Mouse (Mus musculus) liver, embryonic 15.5 days (tissue): ENCODE results near the gene Klrb1b. TPM values are rescaled to one million over a fixed set of nuclear protein-coding genes. Genes with fewer than 3 reads are reported as not detected.
A peak's percentile ranks its signal among the peaks of the same experiment; 100 is the strongest.
"Not testable (repeated sequence)": the region's sequence is repeated elsewhere in the genome, so short reads cannot be mapped to it uniquely, and the experiment has no call there.

Experiments used
- ATAC-seq: fragments of 200-750 bp; cut with Nextera tagmentation; 2 replicates; pipeline ENCODE4 v1.8.0; 2017; ENCODE audit warnings: moderate number of reproducible peaks, mild to moderate bottlenecking, moderate library complexity; ENCODE audit not compliant: insufficient read depth
- H3K27ac ChIP-seq: fragments of 300-500 bp; sonication (generic); replicated peaks from 2 replicates; pipeline ENCODE4 v1.5.1; 2015; ENCODE audit warnings: mild to moderate bottlenecking, inconsistent platforms
- H3K27me3 ChIP-seq: fragments of 300-500 bp; sonication (generic); 2 replicates; pipeline ENCODE4 v1.6.1; 2015; ENCODE audit warnings: mild to moderate bottlenecking, inconsistent platforms
- H3K36me3 ChIP-seq: fragments of 300-500 bp; sonication (generic); replicated peaks from 2 replicates; pipeline ENCODE4 v1.6.1; 2015; ENCODE audit warnings: moderate library complexity, mild to moderate bottlenecking, inconsistent platforms
- H3K4me1 ChIP-seq: fragments of 300-500 bp; sonication (generic); replicated peaks from 2 replicates; pipeline ENCODE4 v1.6.1; 2015; ENCODE audit warnings: inconsistent platforms
- H3K4me2 ChIP-seq: fragments of 300-500 bp; sonication (generic); 2 replicates; pipeline ENCODE4 v1.6.1; 2015; ENCODE audit warnings: moderate library complexity, mild to moderate bottlenecking, inconsistent platforms
- H3K4me3 ChIP-seq: fragments of 300-500 bp; sonication (generic); replicated peaks from 2 replicates; pipeline ENCODE4 v1.5.1; 2015; ENCODE audit warnings: mild to moderate bottlenecking, inconsistent platforms
- H3K9ac ChIP-seq: fragments of 300-500 bp; sonication (generic); 2 replicates; pipeline ENCODE4 v1.6.1; 2015; ENCODE audit warnings: moderate library complexity, mild to moderate bottlenecking, inconsistent platforms
- H3K9me3 ChIP-seq: fragments of 300-500 bp; sonication (generic); replicated peaks from 2 replicates; pipeline ENCODE4 v1.6.1; 2016; ENCODE audit warnings: inconsistent platforms
- WGBS: fragments of 180-500 bp; shearing (Covaris S2); methylation state at CpG from one replicate; pipeline ENCODE4 v1.1.7; 2015; ENCODE audit warnings: mixed read lengths; ENCODE audit not compliant: insufficient replicate concordance; 5-methylcytosine and 5-hydroxymethylcytosine counted together
- polyA plus RNA-seq: library from polyadenylated mRNA; unstranded; fragments of >200 nt; fragmentation: Nextera tagmentation; extraction: Ambion mirVana; gene quantifications from 2 replicates; pipeline ENCODE4 v1.2.1, GENCODE M21; 2015

Klrb1b gene
- polyA plus RNA-seq, 1 experiment from 2014 or later: 0.23 TPM

GRCm38 (mm10) chr6:128798772-128799143 lies 27.4 kb downstream of the Klrb1b start:
- Histone ChIP-seq H3K4me3 (peak overlapping the region; percentile 70), H3K9ac (peak overlapping the region; percentile 59), H3K27ac (peak overlapping the region; percentile 74), H3K4me1 (peaks cover 27% of the 10 kb centered on the region), H3K4me2 (peak overlapping the region; percentile 82)
- H3K9me3 ChIP-seq, H3K36me3 ChIP-seq, H3K27me3 ChIP-seq: not testable (repeated sequence)
- WGBS: under 1% methylated on average over 20 of the region's 20 CpGs
- ATAC-seq: peak; percentile 52

- peaks cover 31% of the 10 kb centered on the region for H3K4me1 ChIP-seq
- H3K9me3 ChIP-seq: no peaks in the 10 kb centered on the region
- 26% methylated on average over 15 of the region's 15 CpGs for WGBS
- peak overlapping the region; percentile 70 for H3K4me3 ChIP-seq
- peak overlapping the region; percentile 32; the same call in 1 of the 2 replicates for H3K9ac ChIP-seq
- no peaks in the 10 kb centered on the region for H3K36me3 ChIP-seq
- no peaks in the 10 kb centered on the region for H3K27me3 ChIP-seq
- peak overlapping the region; percentile 82 for H3K4me2 ChIP-seq
- H3K27ac ChIP-seq: peak overlapping the region; percentile 33; the same call in 1 of the 2 replicates
- no peak for ATAC-seq
These were observed 28.0 kb downstream of the Klrb1b start for GRCm38 (mm10) chr6:128797936-128798771.

- Histone ChIP-seq H3K27me3 (no peaks in the 10 kb centered on the region), H3K36me3 (no peaks in the 10 kb centered on the region), H3K4me1 (peaks cover 27% of the 10 kb centered on the region), H3K27ac (no peak overlapping the region), H3K9ac (no peak overlapping the region), H3K9me3 (no peaks in the 10 kb centered on the region), H3K4me3 (peak overlapping the region; percentile 70; the same call in 1 of the 2 replicates), H3K4me2 (peak overlapping the region; percentile 82)
- WGBS: 58% methylated on average over 12 of the region's 12 CpGs
- no peak for ATAC-seq
These were observed 28.8 kb downstream of the Klrb1b start for GRCm38 (mm10) chr6:128797185-128797905.

- H3K36me3 ChIP-seq: no peaks in the 10 kb centered on the region
- H3K4me3 ChIP-seq: no peak overlapping the region
- no peak overlapping the region for H3K9ac ChIP-seq
- H3K27me3 ChIP-seq: no peaks in the 10 kb centered on the region
- WGBS: 29% methylated on average over 8 of the region's 8 CpGs
- no peaks in the 10 kb centered on the region for H3K9me3 ChIP-seq
- no peak for ATAC-seq
- peaks cover 26% of the 10 kb centered on the region for H3K4me1 ChIP-seq
- H3K4me2 ChIP-seq: no peak overlapping the region
- H3K27ac ChIP-seq: no peak overlapping the region
These were observed 29.7 kb downstream of the Klrb1b start for GRCm38 (mm10) chr6:128796321-128796955.

GRCm38 (mm10) chr6:128793734-128794133 lies 32.4 kb downstream of the Klrb1b start:
- Histone ChIP-seq H3K4me3 (no peak overlapping the region), H3K27me3 (no peaks in the 10 kb centered on the region), H3K9ac (no peak overlapping the region), H3K36me3 (no peaks in the 10 kb centered on the region), H3K27ac (no peak overlapping the region), H3K4me1 (peaks cover 21% of the 10 kb centered on the region), H3K4me2 (no peak overlapping the region), H3K9me3 (no peaks in the 10 kb centered on the region)
- WGBS: 14% methylated on average over 6 of the region's 6 CpGs
- no peak for ATAC-seq

- not testable (repeated sequence) for H3K27me3 ChIP-seq, H3K4me3 ChIP-seq, ATAC-seq
These were observed 35.6 kb downstream of the Klrb1b start for GRCm38 (mm10) chr6:128790491-128790994.

GRCm38 (mm10) chr6:128789115-128789514 lies 37.0 kb downstream of the Klrb1b start, which contains the start of gene Klrb1c:
Gene Klrb1c, minus strand, starts transcription at chr6:128789215.
- H3K4me2 ChIP-seq: no peak within 1 kb of the TSS
- no peak within 1 kb of the TSS for H3K4me3 ChIP-seq
- no peak for ATAC-seq
- H3K9me3 ChIP-seq: no peaks in the 10 kb centered on the region
- no peaks in the 10 kb centered on the region for H3K36me3 ChIP-seq
- peaks cover 7% of the 10 kb centered on the region; the same call in 1 of the 2 replicates for H3K4me1 ChIP-seq
- no peaks in the 10 kb centered on the region for H3K27me3 ChIP-seq
- 60% methylated on average over 2 of the region's 2 CpGs for WGBS
- no peak within 1 kb of the TSS for H3K9ac ChIP-seq
- no peak within 1 kb of the TSS for H3K27ac ChIP-seq

More at GRCm38 (mm10) chr6:128790491-128790994, 35.6 kb downstream of the Klrb1b start:
- H3K9me3 ChIP-seq, H3K4me1 ChIP-seq, H3K27ac ChIP-seq, H3K9ac ChIP-seq, H3K4me2 ChIP-seq, H3K36me3 ChIP-seq: not testable (repeated sequence)
- 57% methylated on average over 4 of the region's 4 CpGs for WGBS

GRCm38 (mm10) chr6:128788517-128788916 lies 37.6 kb downstream of the Klrb1b start:
- no peak overlapping the region for H3K4me2 ChIP-seq
- WGBS: 46% methylated on average over 1 of the region's 1 CpGs
- no peaks in the 10 kb centered on the region for H3K9me3 ChIP-seq
- ATAC-seq: no peak
- H3K36me3 ChIP-seq: no peaks in the 10 kb centered on the region
- 0 out of 2 replicates have a peak, but pooled peaks cover 3% of the 10 kb centered on the region for H3K4me1 ChIP-seq
- no peak overlapping the region for H3K27ac ChIP-seq
- H3K4me3 ChIP-seq: no peak overlapping the region
- no peak overlapping the region for H3K9ac ChIP-seq
- H3K27me3 ChIP-seq: no peaks in the 10 kb centered on the region

- not testable (repeated sequence) for H3K4me1 ChIP-seq, ATAC-seq, H3K27ac ChIP-seq, H3K27me3 ChIP-seq, H3K4me2 ChIP-seq, H3K4me3 ChIP-seq, H3K9ac ChIP-seq, H3K36me3 ChIP-seq, H3K9me3 ChIP-seq
- 64% methylated on average over 1 of the region's 1 CpGs for WGBS
These were observed 39.7 kb downstream of the Klrb1b start for GRCm38 (mm10) chr6:128786396-128786795.

GRCm38 (mm10) chr6:128769481-128770253 lies 56.5 kb downstream of the Klrb1b start:
- Histone ChIP-seq H3K4me3 (no peak overlapping the region), H3K9ac (no peak overlapping the region), H3K36me3 (no peaks in the 10 kb centered on the region), H3K27me3 (no peaks in the 10 kb centered on the region), H3K9me3 (no peaks in the 10 kb centered on the region), H3K27ac (no peak overlapping the region), H3K4me1 (peaks cover 8% of the 10 kb centered on the region; the same call in 1 of the 2 replicates), H3K4me2 (no peak overlapping the region)
- 70% methylated on average over 10 of the region's 10 CpGs for WGBS
- peak; percentile 27; the same call in 1 of the 2 replicates for ATAC-seq
